Mouse (Mus musculus) spleen, adult 2 months (tissue): ENCODE results near the gene Csf2ra.

Experiments
- CTCF ChIP-seq: fragments of 200-500 bp; IDR thresholded peaks from 2 replicates; pipeline ENCODE4 v1.5.1; 2011; ENCODE audit warnings: mild to moderate bottlenecking, inconsistent platforms; ENCODE audit not compliant: insufficient read depth, insufficient read length, insufficient replicate concordance; ENCODE audit errors: extremely low read depth
- POLR2A ChIP-seq: fragments of 200-500 bp; IDR thresholded peaks from 2 replicates; pipeline ENCODE4 v1.6.1; 2011; ENCODE audit warnings: low read depth, low read length, inconsistent platforms

- TF ChIP-seq CTCF (no peak), POLR2A (no peak)
Observed at GRCm38 (mm10) chr19:61226928-61227854, 1.0 kb downstream of the Csf2ra start.
